Mouse (Mus musculus) kidney, postnatal 14 days (tissue): ENCODE measurements around the gene Cpvl.

Experiments used
- DNase-seq: peaks from one replicate; pipeline ENCODE4 v3.0.0; 2022; ENCODE audit warnings: mixed read lengths

Cpvl gene

DNA sequence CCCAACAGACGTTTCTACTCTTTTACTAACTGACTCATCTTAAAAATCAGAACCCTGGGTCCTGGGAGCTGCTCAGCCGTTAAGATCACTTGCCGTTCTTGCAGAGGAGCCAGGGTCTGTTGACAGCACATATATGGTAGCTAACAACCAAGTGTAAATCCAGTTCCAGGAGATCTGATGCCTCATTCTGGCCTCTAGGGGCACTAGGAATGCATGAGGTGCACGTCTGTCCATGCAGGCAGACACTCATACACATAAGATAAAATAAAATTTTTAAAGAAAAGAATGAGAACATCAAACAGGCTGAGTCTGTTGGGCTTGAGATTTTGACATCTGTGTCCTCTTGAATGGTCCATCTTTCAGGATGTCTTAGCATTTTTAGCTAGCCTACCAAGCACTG lies 48.6 kb downstream of the Cpvl start:
- no peak for DNase-seq

- no peak for DNase-seq
Observed at GRCm38 (mm10) chr6:53926197-53926596, 52.3 kb downstream of the Cpvl start.

- DNase-seq, result no peak
Observed at GRCm38 (mm10) chr6:53925192-53925591, 53.3 kb downstream of the Cpvl start.

GRCm38 (mm10) chr6:53920041-53920440 lies 58.4 kb downstream of the Cpvl start:
- DNase-seq, result no peak

GRCm38 (mm10) chr6:53917026-53917558 lies 61.4 kb downstream of the Cpvl start:
- no peak for DNase-seq

- no peak for DNase-seq
Observed at GRCm38 (mm10) chr6:53915347-53915746, 63.1 kb downstream of the Cpvl start.

DNA sequence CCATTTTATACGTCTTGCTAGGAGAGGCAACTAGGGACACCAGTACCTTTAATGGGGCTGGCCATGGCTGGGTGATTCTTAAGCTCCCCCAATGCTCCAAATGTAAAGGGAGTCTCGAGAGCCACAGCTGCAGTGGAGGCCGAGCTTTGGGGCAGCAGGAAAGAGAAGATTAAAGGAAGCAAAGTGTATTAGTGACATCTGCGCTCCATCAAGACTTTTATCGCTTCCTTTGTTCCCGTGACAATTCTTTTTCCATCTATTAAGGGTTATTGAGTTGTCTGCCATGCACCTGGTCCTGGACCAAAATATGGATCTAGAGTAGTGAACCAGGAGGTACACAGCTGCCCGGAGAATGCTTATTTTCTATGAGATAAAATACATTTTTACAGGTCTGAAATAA lies 65.3 kb downstream of the Cpvl start:
- DNase-seq, result no peak

GRCm38 (mm10) chr6:53912112-53912782 lies 66.2 kb downstream of the Cpvl start:
- no peak for DNase-seq

DNA sequence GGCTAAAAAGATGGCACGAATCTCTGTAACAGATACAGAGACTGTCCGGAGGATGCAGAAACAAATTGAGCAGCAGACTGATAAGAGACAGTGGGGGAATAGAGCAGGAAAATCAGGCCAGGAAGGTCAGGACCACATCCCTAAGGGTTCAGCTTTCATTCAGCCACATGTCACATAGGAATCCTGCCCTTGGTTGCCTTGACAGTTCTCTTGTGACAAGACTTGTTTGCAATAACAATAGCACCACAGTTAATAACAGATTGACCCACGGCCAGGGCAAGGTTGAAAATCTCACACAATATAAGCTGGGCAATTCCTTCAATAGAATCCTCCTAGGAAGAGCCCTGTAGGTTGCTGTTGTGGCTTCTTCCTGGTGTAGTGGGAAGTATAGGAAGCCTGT lies 68.5 kb downstream of the Cpvl start:
- no peak for DNase-seq

DNA sequence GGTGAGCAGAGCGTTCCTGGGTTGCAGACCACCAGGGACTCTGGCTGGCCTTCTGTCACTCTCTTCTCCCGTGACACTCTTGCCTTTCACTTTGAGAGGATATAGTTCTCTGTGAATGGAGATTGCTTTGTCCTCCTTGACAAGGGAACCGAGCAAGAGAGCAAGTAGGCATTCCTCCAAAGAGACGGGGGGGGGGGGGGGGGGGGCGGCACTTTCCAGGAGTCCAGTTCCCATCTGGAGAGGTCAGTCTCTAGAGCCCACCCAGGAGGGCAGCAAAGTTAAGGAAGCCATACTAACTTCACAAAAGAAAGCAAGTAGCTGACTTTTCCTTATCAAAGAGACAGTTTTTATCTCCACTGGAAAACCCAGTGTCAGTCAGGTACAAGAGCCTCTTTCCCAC lies 69.0 kb downstream of the Cpvl start:
- DNase-seq, result no peak

- peak; percentile 75 for DNase-seq
Observed at GRCm38 (mm10) chr6:53906871-53907270, 71.6 kb downstream of the Cpvl start.

DNA sequence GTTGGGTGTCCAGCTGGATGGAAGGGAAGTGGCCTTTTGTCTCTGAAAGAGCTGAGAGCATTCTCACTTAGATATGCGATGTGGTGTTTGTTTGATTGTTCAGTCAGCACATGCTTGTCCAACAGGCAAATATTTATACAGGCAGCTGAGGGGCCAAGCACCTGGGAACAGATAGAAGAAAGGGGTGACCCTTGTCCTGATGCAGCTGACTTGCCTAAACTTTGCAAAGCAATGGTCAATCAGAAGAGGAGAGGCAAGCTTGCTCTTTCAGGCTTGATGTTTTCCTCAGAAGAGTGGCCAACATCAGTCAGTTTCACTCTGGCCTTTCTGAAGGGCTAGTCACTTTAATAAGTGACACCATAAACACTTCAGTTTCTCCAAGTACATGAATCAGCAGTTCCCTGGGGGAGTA lies 72.4 kb downstream of the Cpvl start:
- DNase-seq, result no peak

DNA sequence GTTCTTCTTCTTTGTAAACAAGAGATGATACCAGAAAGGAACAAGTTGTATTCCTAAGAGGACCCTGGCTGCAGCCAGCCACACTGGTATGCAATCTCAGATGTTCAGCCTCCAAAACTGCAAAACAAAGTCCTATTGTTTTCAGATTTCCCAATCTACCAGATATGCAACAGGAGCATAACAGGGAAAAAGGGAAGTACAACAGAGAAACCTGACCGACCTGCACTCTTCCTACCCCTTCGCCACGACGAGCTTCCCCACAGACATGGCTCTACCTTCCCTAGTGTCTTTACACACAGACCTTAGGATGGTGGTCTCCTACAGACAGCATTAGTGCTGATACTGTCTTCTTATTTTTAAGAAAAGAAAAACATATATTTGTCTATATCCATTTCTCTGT lies 72.9 kb downstream of the Cpvl start:
- DNase-seq, result no peak

DNA sequence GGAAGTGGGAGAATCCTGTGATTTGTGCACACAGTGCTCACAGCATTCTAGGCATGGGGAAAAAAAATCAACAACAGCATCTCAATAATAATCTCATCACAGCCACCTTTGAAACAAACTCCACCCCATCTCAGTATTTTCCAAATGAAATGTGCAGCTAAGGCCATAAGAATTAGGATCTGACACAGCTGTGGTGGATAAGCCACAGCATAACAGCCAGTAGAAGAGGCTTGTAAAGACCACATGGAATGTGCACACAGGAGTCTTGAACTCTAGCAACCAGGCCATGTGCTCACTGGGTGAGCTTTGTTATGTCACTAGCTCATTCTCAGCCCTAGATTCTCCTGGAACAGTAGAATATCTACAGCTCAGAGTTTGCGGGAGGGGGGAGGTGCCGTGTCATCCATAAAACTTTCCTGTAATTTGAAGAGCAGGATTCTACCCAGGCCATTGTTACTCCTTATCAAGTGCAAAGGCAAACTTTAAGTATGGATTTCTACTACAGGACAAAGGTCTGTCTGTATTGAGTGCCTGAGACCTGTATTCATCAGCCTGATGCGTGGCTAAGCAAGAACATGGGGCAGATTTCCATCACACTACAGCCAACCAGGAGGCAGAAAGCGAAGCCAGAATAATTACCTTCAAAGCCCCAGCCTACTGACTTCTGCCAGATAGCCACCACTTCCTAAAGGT lies 73.6 kb downstream of the Cpvl start:
- no peak for DNase-seq

- DNase-seq, result no peak
Observed at GRCm38 (mm10) chr6:53904186-53904585, 74.3 kb downstream of the Cpvl start.

GRCm38 (mm10) chr6:53901741-53902140 lies 76.7 kb downstream of the Cpvl start:
- no peak for DNase-seq

GRCm38 (mm10) chr6:53897872-53898464 lies 80.5 kb downstream of the Cpvl start:
- no peak for DNase-seq

DNA sequence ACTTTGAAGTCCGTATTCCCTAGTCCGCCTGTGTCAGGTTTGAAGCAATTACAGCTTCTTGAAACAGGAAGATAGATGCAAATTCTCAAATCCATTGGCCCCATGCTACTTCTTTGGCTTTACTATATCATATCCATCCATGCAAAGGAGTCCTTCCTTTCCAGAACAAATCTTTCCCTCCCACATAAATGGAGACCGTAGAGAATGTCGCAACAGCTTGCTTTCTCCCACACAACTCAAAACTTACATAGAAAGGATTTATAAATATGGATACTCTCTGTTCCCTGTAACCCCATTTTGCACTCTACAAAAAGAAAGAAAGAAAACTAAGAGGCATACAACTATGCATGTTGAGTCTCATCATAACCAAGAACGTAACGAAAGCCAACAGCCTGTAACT lies 81.3 kb downstream of the Cpvl start:
- DNase-seq, result no peak

DNA sequence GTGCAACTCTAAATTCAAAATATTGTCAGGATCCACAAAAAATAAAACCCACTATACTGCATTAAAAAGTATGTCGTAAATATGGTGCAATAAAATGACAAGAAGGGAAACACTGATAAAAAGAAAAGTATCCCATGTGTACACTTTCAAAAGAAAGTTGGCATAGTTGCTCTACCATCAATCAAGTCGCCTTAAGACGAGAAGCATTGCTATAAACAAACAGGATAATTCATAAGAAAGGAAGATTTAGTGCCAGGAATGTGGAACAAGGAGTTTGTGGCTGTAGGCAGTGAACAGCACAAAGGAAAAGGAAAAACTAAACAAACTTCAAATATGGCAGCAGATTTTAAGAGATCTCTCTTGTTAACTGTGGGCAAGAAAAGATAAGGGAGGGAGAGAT lies 84.7 kb downstream of the Cpvl start:
- no peak for DNase-seq

DNA sequence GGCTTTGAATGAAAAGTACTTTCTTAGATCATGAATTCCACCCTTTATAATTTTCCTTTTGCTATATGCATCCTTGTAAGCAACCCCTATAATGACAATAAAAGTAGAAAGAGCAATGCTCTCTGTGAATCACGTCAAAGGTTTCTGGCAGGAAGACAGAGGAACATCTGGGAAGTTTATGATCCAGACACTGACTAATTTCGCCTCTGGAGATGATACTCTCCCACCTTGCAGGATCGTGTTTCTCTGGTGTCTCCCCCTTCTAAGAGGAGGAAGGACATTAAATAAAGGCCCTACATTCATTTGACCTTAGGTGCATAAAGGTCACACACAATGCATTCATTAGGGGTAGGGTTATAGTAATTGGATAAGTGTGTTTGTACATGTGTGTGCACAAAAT lies 87.4 kb downstream of the Cpvl start:
- no peak for DNase-seq

GRCm38 (mm10) chr6:53884931-53885330 lies 93.5 kb downstream of the Cpvl start:
- no peak for DNase-seq

GRCm38 (mm10) chr6:53884496-53884895 lies 94.0 kb downstream of the Cpvl start:
- DNase-seq, result peak; percentile 42

GRCm38 (mm10) chr6:53883405-53883804 lies 95.1 kb downstream of the Cpvl start:
- no peak for DNase-seq

- no peak for DNase-seq
Observed at GRCm38 (mm10) chr6:53881623-53882022, 96.8 kb downstream of the Cpvl start.
